Mouse (Mus musculus): Measurements from ENCODE around the gene 5330417C22Rik.
"Not testable (repeated sequence)": the region's sequence is repeated elsewhere in the genome, so short reads cannot be mapped to it uniquely, and the experiment has no call there.

5330417C22Rik gene

GRCm38 (mm10) chr3:108536517-108537260 is at the start of gene 5330417C22Rik:
Gene 5330417C22Rik, minus strand, starts transcription at chr3:108536536.
- no peak for DNase-seq (ENCODE audit: low spot score)

GRCm38 (mm10) chr3:108584580-108584979 is 48.2 kb upstream of the 5330417C22Rik start:
- no peak for DNase-seq (ENCODE audit: low spot score)

- no peak for DNase-seq (ENCODE audit: low spot score)
These were observed 37.7 kb upstream of the 5330417C22Rik start for GRCm38 (mm10) chr3:108574018-108574417.

- DNase-seq (ENCODE audit: low spot score), result no peak
These were observed 36.1 kb upstream of the 5330417C22Rik start for GRCm38 (mm10) chr3:108572309-108573010.

- DNase-seq (ENCODE audit: low spot score), result peak; percentile 98
These were observed 35.3 kb upstream of the 5330417C22Rik start, which contains the start of gene Taf13 for GRCm38 (mm10) chr3:108571443-108572294. Gene Taf13, plus strand, starts transcription at chr3:108571698.

DNA sequence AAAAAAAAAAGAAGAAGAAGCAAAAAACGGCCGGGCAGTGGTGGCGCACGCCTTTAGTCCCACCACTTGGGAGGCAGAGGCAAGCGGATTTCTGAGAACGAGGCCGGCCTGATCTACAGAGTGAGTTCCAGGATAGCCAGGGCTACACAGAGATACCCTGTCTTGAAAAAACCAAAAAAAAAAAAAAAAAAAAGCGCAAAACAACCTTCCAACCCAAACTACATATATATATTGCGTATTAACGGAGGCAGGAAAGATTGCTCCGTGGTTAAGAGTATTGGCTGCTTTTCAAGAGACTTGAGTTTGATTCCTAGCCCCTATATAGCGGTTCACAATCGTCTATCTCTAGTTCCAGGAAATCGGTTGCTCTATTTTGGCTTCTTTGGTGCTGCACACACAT is 34.5 kb upstream of the 5330417C22Rik start:
- DNase-seq (ENCODE audit: low spot score), result no peak

GRCm38 (mm10) chr3:108569636-108570035 is 33.3 kb upstream of the 5330417C22Rik start:
- DNase-seq (ENCODE audit: low spot score), result not testable (repeated sequence)

- no peak for DNase-seq (ENCODE audit: low spot score)
These were observed 31.9 kb upstream of the 5330417C22Rik start for GRCm38 (mm10) chr3:108567990-108568877.

- DNase-seq (ENCODE audit: low spot score), result peak; percentile 63
These were observed 27.0 kb upstream of the 5330417C22Rik start for GRCm38 (mm10) chr3:108563309-108563708.

- no peak for DNase-seq (ENCODE audit: low spot score)
These were observed 26.5 kb upstream of the 5330417C22Rik start for GRCm38 (mm10) chr3:108562777-108563271.

GRCm38 (mm10) chr3:108562133-108562730 is 25.9 kb upstream of the 5330417C22Rik start, which contains the start of gene Tmem167b:
Gene Tmem167b, minus strand, starts transcription at chr3:108562466.
- DNase-seq (ENCODE audit: low spot score), result peak; percentile 94

- no peak for DNase-seq (ENCODE audit: low spot score)
These were observed 21.6 kb upstream of the 5330417C22Rik start for GRCm38 (mm10) chr3:108557888-108558287.

- peak; percentile 91 for DNase-seq (ENCODE audit: low spot score)
These were observed 18.4 kb upstream of the 5330417C22Rik start for GRCm38 (mm10) chr3:108554587-108555312.

GRCm38 (mm10) chr3:108554111-108554561 is 17.8 kb upstream of the 5330417C22Rik start:
- DNase-seq (ENCODE audit: low spot score), result peak; percentile 26

GRCm38 (mm10) chr3:108542299-108542698 is 6.0 kb upstream of the 5330417C22Rik start:
- no peak for DNase-seq (ENCODE audit: low spot score)

DNA sequence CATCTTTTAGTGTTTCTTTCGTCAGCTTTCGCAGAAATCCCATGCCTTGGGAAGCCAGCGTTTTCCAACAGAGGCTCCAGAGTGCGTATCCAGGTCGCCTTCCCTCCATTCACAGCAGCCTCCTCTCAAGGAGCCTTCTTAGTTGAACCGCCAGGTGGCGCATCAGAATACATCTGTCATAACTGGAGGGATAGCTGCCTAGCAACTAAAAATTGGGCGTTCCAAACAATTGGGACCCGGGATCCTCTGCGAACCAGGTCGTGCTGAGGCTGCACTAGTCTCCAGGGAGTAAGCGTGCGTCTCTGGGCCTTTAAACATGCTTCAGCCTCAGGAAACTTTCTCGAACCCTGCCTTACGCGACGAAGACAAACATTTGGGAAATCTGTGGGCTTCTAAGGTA is 967 bp upstream of the 5330417C22Rik start:
- DNase-seq (ENCODE audit: low spot score), result peak; percentile 78

DNA sequence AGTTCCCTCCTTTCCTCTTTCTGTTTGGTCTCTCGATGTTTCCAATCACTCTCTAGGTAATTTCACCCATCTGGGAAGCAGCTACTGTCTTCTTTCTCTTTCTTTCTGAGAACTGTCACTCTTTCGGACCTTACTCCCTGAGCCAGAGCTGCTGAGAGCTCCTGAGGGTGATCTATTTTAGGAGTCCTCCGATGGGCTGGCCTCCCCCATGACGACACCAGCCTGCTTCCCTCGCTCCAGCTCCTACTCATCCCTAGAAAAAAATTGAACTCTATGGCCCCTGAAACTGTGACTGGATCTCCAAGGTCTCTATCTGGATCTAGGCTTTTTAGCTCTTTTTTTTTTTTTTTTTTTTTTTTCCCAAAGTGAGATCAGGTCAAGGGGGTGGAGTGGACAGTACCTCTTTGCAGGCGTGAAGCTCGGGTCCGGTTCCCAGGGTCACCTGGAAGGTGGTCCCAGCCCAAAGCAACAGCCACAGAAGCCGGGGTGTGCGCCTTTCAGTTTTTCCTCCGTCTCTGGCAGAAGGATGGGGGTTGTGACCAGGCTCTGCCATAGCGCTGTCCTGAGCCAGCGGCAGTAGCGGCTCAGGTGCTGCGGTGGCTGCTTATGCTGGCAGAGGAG is 330 bp downstream of the 5330417C22Rik start:
- DNase-seq (ENCODE audit: low spot score), result no peak

GRCm38 (mm10) chr3:108533951-108534350 is 2.4 kb downstream of the 5330417C22Rik start, which contains the start of gene 1700013F07Rik:
Gene 1700013F07Rik, plus strand, starts transcription at chr3:108534150.
- no peak for DNase-seq (ENCODE audit: low spot score)

Data from ovary, postnatal 14 days (tissue).